Mouse (Mus musculus) stomach, embryonic 16.5 days (tissue): ENCODE data around the gene Prkrip1. TPM values are rescaled to one million over a fixed set of nuclear protein-coding genes. Genes with fewer than 3 reads are reported as not detected.

Experiments used
- ATAC-seq: fragments of 200-750 bp; cut with Nextera tagmentation; 2 replicates; pipeline ENCODE4 v1.8.0; 2017; ENCODE audit warnings: moderate number of reproducible peaks, moderate TSS enrichment; ENCODE audit not compliant: insufficient read depth, low FRiP score
- H3K27ac ChIP-seq: fragments of 300-500 bp; sonication (generic); 2 replicates; pipeline ENCODE4 v1.5.1; 2014; ENCODE audit warnings: low read length
- H3K27me3 ChIP-seq: fragments of 300-500 bp; sonication (generic); 2 replicates; pipeline ENCODE4 v1.6.1; 2014; ENCODE audit warnings: low read length, control low read depth, mixed read lengths; ENCODE audit not compliant: control insufficient read depth, insufficient read depth
- H3K36me3 ChIP-seq: fragments of 300-500 bp; sonication (generic); 2 replicates; pipeline ENCODE4 v1.6.1; 2014; ENCODE audit warnings: low read length; ENCODE audit not compliant: control insufficient read depth, insufficient read depth
- H3K4me1 ChIP-seq: fragments of 300-500 bp; sonication (generic); 2 replicates; pipeline ENCODE4 v1.6.1; 2014; ENCODE audit warnings: low read length, control low read depth, mixed read lengths; ENCODE audit not compliant: control insufficient read depth, insufficient read depth
- H3K4me2 ChIP-seq: fragments of 300-500 bp; sonication (generic); 2 replicates; pipeline ENCODE4 v1.6.1; 2014; ENCODE audit warnings: low read depth, low read length, mixed read lengths
- H3K4me3 ChIP-seq: fragments of 300-500 bp; sonication (generic); replicated peaks from 2 replicates; pipeline ENCODE4 v1.5.1; 2014; ENCODE audit warnings: mild to moderate bottlenecking, low read length
- H3K9ac ChIP-seq: fragments of 300-500 bp; sonication (generic); 2 replicates; pipeline ENCODE4 v1.6.1; 2014; ENCODE audit warnings: low read length
- H3K9me3 ChIP-seq: fragments of 300-500 bp; sonication (generic); replicated peaks from 2 replicates; pipeline ENCODE4 v1.6.1; 2016; ENCODE audit warnings: low read length, control low read depth; ENCODE audit not compliant: control insufficient read depth
- WGBS: fragments of 180-500 bp; shearing (Covaris S2); extraction: QIAGEN DNeasy Blood & Tissue Kit; methylation state at CpG from one replicate; pipeline ENCODE4 v1.1.7; 2014; 5-methylcytosine and 5-hydroxymethylcytosine counted together
- polyA plus RNA-seq: library from polyadenylated mRNA; unstranded; fragments of >200 nt; fragmentation: Nextera tagmentation; extraction: Ambion mirVana; gene quantifications from 2 replicates; pipeline ENCODE4 v1.2.1, GENCODE M21; 2015

The Prkrip1 gene
- polyA plus RNA-seq, 1 experiment from 2014 or later: 44.5 TPM

- no peak overlapping the region for H3K9ac ChIP-seq
- 75% methylated on average over 13 of the region's 13 CpGs for WGBS
- no peak for ATAC-seq
- H3K4me1 ChIP-seq: peaks cover 18% of the 10 kb centered on the region
- H3K27me3 ChIP-seq: no peaks in the 10 kb centered on the region
- H3K36me3 ChIP-seq: peaks cover 16% of the 10 kb centered on the region; the same call in 1 of the 2 replicates
- H3K9me3 ChIP-seq: no peaks in the 10 kb centered on the region
- no peak overlapping the region for H3K27ac ChIP-seq
- H3K4me3 ChIP-seq: no peak overlapping the region
- H3K4me2 ChIP-seq: no peak overlapping the region
Measured at GRCm38 (mm10) chr5:136137658-136138274, 61.0 kb downstream of the Prkrip1 start.

GRCm38 (mm10) chr5:136136292-136136990, 62.3 kb downstream of the Prkrip1 start:
- peak overlapping the region; percentile 87 for H3K9ac ChIP-seq
- 4% methylated on average over 20 of the region's 20 CpGs for WGBS
- ATAC-seq: no peak
- no peaks in the 10 kb centered on the region for H3K9me3 ChIP-seq
- peak overlapping the region; percentile 80 for H3K4me3 ChIP-seq
- peak overlapping the region; percentile 68 for H3K4me2 ChIP-seq
- H3K27me3 ChIP-seq: no peaks in the 10 kb centered on the region
- H3K27ac ChIP-seq: peak overlapping the region; percentile 82
- H3K4me1 ChIP-seq: peaks cover 18% of the 10 kb centered on the region
- H3K36me3 ChIP-seq: 0 out of 2 replicates have a peak, but pooled peaks cover 7% of the 10 kb centered on the region

- no peaks in the 10 kb centered on the region for H3K27me3 ChIP-seq
- H3K9ac ChIP-seq: peak within 1 kb of the TSS; percentile 92
- H3K27ac ChIP-seq: peak within 1 kb of the TSS; percentile 82
- H3K4me2 ChIP-seq: peak within 1 kb of the TSS; percentile 68
- no peaks in the 10 kb centered on the region for H3K9me3 ChIP-seq
- H3K4me1 ChIP-seq: peaks cover 18% of the 10 kb centered on the region
- peak; percentile 93 for ATAC-seq
- H3K36me3 ChIP-seq: 0 out of 2 replicates have a peak, but pooled peaks cover 6% of the 10 kb centered on the region
- WGBS: under 1% methylated on average over 60 of the region's 60 CpGs
- H3K4me3 ChIP-seq: peak within 1 kb of the TSS; percentile 80
Measured at GRCm38 (mm10) chr5:136135571-136136291, 63.0 kb downstream of the Prkrip1 start, which contains the start of the genes Lrwd1 and Alkbh4. Gene Lrwd1, minus strand, starts transcription at chr5:136136074. Gene Alkbh4, plus strand, starts transcription at chr5:136136146.

Other genes starting within 250 kb of the Prkrip1 start
- gene Ssc4d, start 224.4 kb downstream of the Prkrip1 start, polyA plus RNA-seq: 1.4 and 2.9 TPM in 2 replicates
- 1.8 and 2.0 TPM in 2 replicates for gene Zp3, start 218.9 kb downstream of the Prkrip1 start, polyA plus RNA-seq
- gene Dtx2, start 204.2 kb downstream of the Prkrip1 start, polyA plus RNA-seq: 23.7 and 24.5 TPM in 2 replicates
- 34.0 and 38.2 TPM in 2 replicates for gene Upk3b, start 160.5 kb downstream of the Prkrip1 start, polyA plus RNA-seq
- gene Upk3bl, start 144.5 kb downstream of the Prkrip1 start, polyA plus RNA-seq: 190 and 227 TPM in 2 replicates
- 9.6 and 9.7 TPM in 2 replicates for gene Rasa4, start 115.0 kb downstream of the Prkrip1 start, polyA plus RNA-seq
- 198 and 202 TPM in 2 replicates for gene Polr2j, start 82.3 kb downstream of the Prkrip1 start, polyA plus RNA-seq
- gene Lrwd1, start 62.9 kb downstream of the Prkrip1 start, polyA plus RNA-seq: 25.0 and 26.3 TPM in 2 replicates
- 15.5 and 18.0 TPM in 2 replicates for gene Alkbh4, start 62.8 kb downstream of the Prkrip1 start, polyA plus RNA-seq
- gene Orai2, start 28.2 kb downstream of the Prkrip1 start, polyA plus RNA-seq: 8.4 and 8.6 TPM in 2 replicates
- gene Sh2b2, start 47.6 kb upstream of the Prkrip1 start, polyA plus RNA-seq: 1.7 and 2.3 TPM in 2 replicates